Mouse (Mus musculus) midbrain, embryonic 11.5 days (tissue): ENCODE data around the gene Sart1. TPM values are rescaled to one million over a fixed set of nuclear protein-coding genes. Genes with fewer than 3 reads are reported as not detected.
A peak's percentile ranks its signal among the peaks of the same experiment; 100 is the strongest.

ENCODE experiments used
- ATAC-seq: fragments of 200-750 bp; cut with Nextera tagmentation; 2 replicates; pipeline ENCODE4 v1.8.0; 2017; ENCODE audit warnings: moderate TSS enrichment, moderate library complexity; ENCODE audit not compliant: low FRiP score
- DNase-seq: peaks from one replicate; pipeline ENCODE4 v3.0.0; 2015; ENCODE audit warnings: low spot score; ENCODE audit errors: missing footprints
- H3K27ac ChIP-seq: fragments of 300-500 bp; sonication (generic); 2 replicates; pipeline ENCODE4 v1.5.1; 2014; ENCODE audit warnings: low read depth, low read length
- H3K27me3 ChIP-seq: fragments of 300-500 bp; sonication (generic); 2 replicates; pipeline ENCODE4 v1.6.1; 2014; ENCODE audit warnings: mild to moderate bottlenecking, low read length, moderate library complexity, mixed read lengths; ENCODE audit not compliant: control insufficient read depth, insufficient read depth
- H3K36me3 ChIP-seq: fragments of 300-500 bp; sonication (generic); 2 replicates; pipeline ENCODE4 v1.6.1; 2014; ENCODE audit warnings: mild to moderate bottlenecking, low read length, moderate library complexity, mixed read lengths; ENCODE audit not compliant: control insufficient read depth, insufficient read depth
- H3K4me1 ChIP-seq: fragments of 300-500 bp; sonication (generic); 2 replicates; pipeline ENCODE4 v1.6.1; 2014; ENCODE audit warnings: low read length; ENCODE audit not compliant: control insufficient read depth, insufficient read depth
- H3K4me2 ChIP-seq: fragments of 300-500 bp; sonication (generic); 2 replicates; pipeline ENCODE4 v1.6.1; 2014; ENCODE audit warnings: mild to moderate bottlenecking, moderate library complexity
- H3K4me3 ChIP-seq: fragments of 300-500 bp; sonication (generic); 2 replicates; pipeline ENCODE4 v1.5.1; 2014; ENCODE audit warnings: low read depth, low read length
- H3K9ac ChIP-seq: fragments of 300-500 bp; sonication (generic); 2 replicates; pipeline ENCODE4 v1.6.1; 2014; ENCODE audit warnings: low read length
- H3K9me3 ChIP-seq: fragments of 300-500 bp; sonication (generic); 2 replicates; pipeline ENCODE4 v1.6.1; 2016; ENCODE audit warnings: low read length; ENCODE audit not compliant: control insufficient read depth
- WGBS: fragments of 180-500 bp; shearing (Covaris S2); extraction: QIAGEN DNeasy Blood & Tissue Kit; methylation state at CpG from one replicate; pipeline ENCODE4 v1.1.7; 2014; 5-methylcytosine and 5-hydroxymethylcytosine counted together
- polyA plus RNA-seq: library from polyadenylated mRNA; unstranded; fragments of >200 nt; fragmentation: Nextera tagmentation; extraction: Ambion mirVana; gene quantifications from 2 replicates; pipeline ENCODE4 v1.2.1, GENCODE M21; 2014

Sart1 gene
- polyA plus RNA-seq, 1 experiment from 2014 or later = 81.0 TPM

- Histone ChIP-seq H3K4me2 (no peak overlapping the region), H3K27me3 (no peaks in the 10 kb centered on the region), H3K36me3 (0 out of 2 replicates have a peak, but pooled peaks cover 9% of the 10 kb centered on the region), H3K27ac (no peak overlapping the region), H3K9me3 (no peaks in the 10 kb centered on the region), H3K4me1 (peaks cover 20% of the 10 kb centered on the region), H3K4me3 (no peak overlapping the region), H3K9ac (no peak overlapping the region)
- WGBS = 93% methylated on average over 13 of the region's 13 CpGs
- DNase-seq (peak; percentile 79), ATAC-seq (no peak)
These were observed 38.3 kb upstream of the Sart1 start for GRCm38 (mm10) chr19:5426640-5427290.

- WGBS = 91% methylated on average over 18 of the region's 18 CpGs
- DNase-seq (peak; percentile 76), ATAC-seq (no peak)
- Histone ChIP-seq H3K27me3 (no peaks in the 10 kb centered on the region), H3K27ac (no peak overlapping the region), H3K9ac (peak overlapping the region; percentile 91), H3K4me1 (peaks cover 20% of the 10 kb centered on the region), H3K9me3 (no peaks in the 10 kb centered on the region), H3K4me3 (peak overlapping the region; percentile 85), H3K36me3 (0 out of 2 replicates have a peak, but pooled peaks cover 9% of the 10 kb centered on the region), H3K4me2 (peak overlapping the region; percentile 78)
These were observed 37.5 kb upstream of the Sart1 start for GRCm38 (mm10) chr19:5425906-5426565.

GRCm38 (mm10) chr19:5424782-5425741 lies 36.6 kb upstream of the Sart1 start, which contains the start of the genes Drap1 and AI837181:
TSS of gene Drap1 (minus strand) at chr19:5424979.
TSS of gene AI837181 (plus strand) at chr19:5425144.
- DNase-seq = peak; percentile 99
- Histone ChIP-seq H3K4me3 (peak within 1 kb of the TSS; percentile 85), H3K27ac (peak within 1 kb of the TSS; percentile 64), H3K36me3 (0 out of 2 replicates have a peak, but pooled peaks cover 13% of the 10 kb centered on the region), H3K27me3 (no peaks in the 10 kb centered on the region), H3K4me1 (peaks cover 20% of the 10 kb centered on the region), H3K9me3 (no peaks in the 10 kb centered on the region), H3K4me2 (peak within 1 kb of the TSS; percentile 78), H3K9ac (peak within 1 kb of the TSS; percentile 91)
- ATAC-seq = peak; percentile 93
- under 1% methylated on average over 67 of the region's 87 CpGs for WGBS

DNA sequence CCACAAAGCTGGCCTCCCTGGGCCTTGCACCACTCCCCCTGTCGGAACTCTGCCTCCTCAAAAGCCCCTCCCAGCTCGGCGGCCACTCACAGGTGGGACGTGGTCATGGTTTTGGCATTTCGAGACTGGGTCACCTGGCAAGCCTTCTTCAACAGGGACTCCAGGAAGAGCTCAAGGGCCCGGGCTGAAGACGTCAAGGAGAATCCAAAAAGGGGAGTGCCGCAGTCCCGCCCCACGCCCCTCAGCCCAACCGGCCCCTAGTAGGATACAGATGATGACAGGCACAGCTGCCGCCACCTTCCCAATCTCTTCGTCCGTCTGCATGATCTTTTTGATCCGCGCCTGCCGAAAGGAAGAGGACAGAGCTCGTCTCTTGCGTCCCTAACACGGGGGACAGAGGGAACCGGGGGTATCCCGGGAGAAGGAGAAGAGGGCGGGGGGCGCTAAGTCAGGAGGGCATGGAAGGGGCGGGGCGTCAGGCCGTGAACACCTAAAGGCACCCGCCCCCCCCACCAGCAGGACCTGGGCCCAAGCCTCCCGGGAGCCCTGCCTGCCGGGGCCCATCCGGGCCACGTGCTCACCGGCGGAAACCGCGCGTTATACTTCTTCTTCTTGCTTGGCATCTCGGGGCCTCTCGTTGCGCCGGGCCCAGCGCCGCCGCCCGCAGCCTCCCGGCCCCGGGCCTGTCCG lies 35.7 kb upstream of the Sart1 start:
- no peaks in the 10 kb centered on the region for H3K9me3 ChIP-seq
- peak; percentile 96 for DNase-seq

GRCm38 (mm10) chr19:5423561-5423960 lies 35.1 kb upstream of the Sart1 start:
- Histone ChIP-seq H3K4me2 (peak overlapping the region; percentile 78), H3K27me3 (no peaks in the 10 kb centered on the region), H3K9me3 (no peaks in the 10 kb centered on the region), H3K4me1 (peaks cover 20% of the 10 kb centered on the region), H3K36me3 (0 out of 2 replicates have a peak, but pooled peaks cover 13% of the 10 kb centered on the region), H3K4me3 (peak overlapping the region; percentile 85), H3K9ac (peak overlapping the region; percentile 91), H3K27ac (no peak overlapping the region)
- 68% methylated on average over 12 of the region's 12 CpGs for WGBS
- no peak for DNase-seq
- ATAC-seq = no peak

More for the DNA sequence above, 35.7 kb upstream of the Sart1 start:
- H3K4me2 ChIP-seq = peak overlapping the region; percentile 78
- ATAC-seq = peak; percentile 68
- under 1% methylated on average over 31 of the region's 48 CpGs for WGBS
- peak overlapping the region; percentile 91 for H3K9ac ChIP-seq
- H3K27ac ChIP-seq = peak overlapping the region; percentile 64
- peaks cover 20% of the 10 kb centered on the region for H3K4me1 ChIP-seq
- peak overlapping the region; percentile 85 for H3K4me3 ChIP-seq
- 0 out of 2 replicates have a peak, but pooled peaks cover 13% of the 10 kb centered on the region for H3K36me3 ChIP-seq
- H3K27me3 ChIP-seq = no peaks in the 10 kb centered on the region

DNA sequence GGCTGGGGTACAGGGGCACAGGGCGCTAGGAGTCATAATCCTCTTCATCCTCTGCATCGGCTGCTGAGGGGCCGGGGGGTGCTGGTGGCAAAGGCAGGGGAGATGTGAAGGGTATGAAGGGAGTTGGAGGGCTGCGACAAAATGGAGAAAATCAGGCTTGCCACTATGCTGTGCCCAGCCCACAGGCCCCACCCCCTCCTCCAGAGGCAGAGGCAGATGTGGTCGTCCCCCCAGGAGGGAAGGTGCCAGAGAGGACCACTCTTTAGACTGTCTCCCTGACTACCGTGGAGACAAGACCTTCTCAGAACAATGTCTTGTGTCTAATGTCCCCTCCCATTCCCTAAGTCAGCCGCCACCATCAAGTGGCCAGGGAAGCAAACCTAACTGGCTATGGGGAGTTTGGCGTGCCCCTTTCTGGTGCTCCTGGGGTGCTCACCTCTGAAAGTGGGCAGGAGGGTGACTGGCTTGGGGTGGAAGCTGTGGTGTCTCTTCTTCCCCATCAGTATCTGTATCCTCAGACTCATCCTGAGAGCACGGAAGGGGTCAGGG lies 34.5 kb upstream of the Sart1 start:
- no peak overlapping the region; the same call in 1 of the 2 replicates for H3K9ac ChIP-seq
- ATAC-seq (no peak), DNase-seq (peak; percentile 66)
- no peaks in the 10 kb centered on the region for H3K27me3 ChIP-seq
- H3K4me1 ChIP-seq = peaks cover 20% of the 10 kb centered on the region
- H3K4me2 ChIP-seq = no peak overlapping the region
- WGBS = 71% methylated on average over 9 of the region's 9 CpGs
- 0 out of 2 replicates have a peak, but pooled peaks cover 13% of the 10 kb centered on the region for H3K36me3 ChIP-seq
- no peaks in the 10 kb centered on the region for H3K9me3 ChIP-seq
- no peak overlapping the region for H3K27ac ChIP-seq
- no peak overlapping the region for H3K4me3 ChIP-seq

- Histone ChIP-seq H3K36me3 (0 out of 2 replicates have a peak, but pooled peaks cover 13% of the 10 kb centered on the region), H3K9me3 (no peaks in the 10 kb centered on the region), H3K4me2 (no peak overlapping the region), H3K9ac (no peak overlapping the region), H3K27ac (no peak overlapping the region), H3K27me3 (no peaks in the 10 kb centered on the region), H3K4me3 (no peak overlapping the region), H3K4me1 (peaks cover 20% of the 10 kb centered on the region)
- ATAC-seq (no peak), DNase-seq (peak; percentile 66)
- WGBS = 85% methylated on average over 10 of the region's 10 CpGs
These were observed 33.8 kb upstream of the Sart1 start for GRCm38 (mm10) chr19:5422267-5422666.

GRCm38 (mm10) chr19:5421784-5422183 lies 33.3 kb upstream of the Sart1 start:
- Histone ChIP-seq H3K27me3 (no peaks in the 10 kb centered on the region), H3K4me1 (peaks cover 20% of the 10 kb centered on the region), H3K4me2 (no peak overlapping the region), H3K27ac (no peak overlapping the region), H3K36me3 (0 out of 2 replicates have a peak, but pooled peaks cover 11% of the 10 kb centered on the region), H3K9me3 (no peaks in the 10 kb centered on the region), H3K4me3 (no peak overlapping the region), H3K9ac (no peak overlapping the region)
- DNase-seq = no peak
- no peak for ATAC-seq
- 92% methylated on average over 5 of the region's 5 CpGs for WGBS
